Mouse (Mus musculus) forebrain, embryonic 11.5 days (tissue): ENCODE results near the gene Dpp4. TPM values are rescaled to one million over a fixed set of nuclear protein-coding genes. Genes with fewer than 3 reads are reported as not detected.

Experiments used
- ATAC-seq: fragments of 200-750 bp; cut with Nextera tagmentation; replicated peaks from 2 replicates; pipeline ENCODE4 v1.8.0; 2017; ENCODE audit warnings: moderate TSS enrichment; ENCODE audit not compliant: low FRiP score
- DNase-seq: peaks from one replicate; pipeline ENCODE4 v3.0.0-alpha.2; 2017; ENCODE audit warnings: low spot score
- H3K27ac ChIP-seq: fragments of 300-500 bp; sonication (generic); 2 replicates; pipeline ENCODE4 v1.5.1; 2014; ENCODE audit warnings: low read depth, low read length
- H3K27me3 ChIP-seq: fragments of 300-500 bp; sonication (generic); 2 replicates; pipeline ENCODE4 v1.6.1; 2014; ENCODE audit warnings: mild to moderate bottlenecking, low read length, mixed read lengths; ENCODE audit not compliant: control insufficient read depth, insufficient read depth
- H3K36me3 ChIP-seq: fragments of 300-500 bp; sonication (generic); 2 replicates; pipeline ENCODE4 v1.6.1; 2014; ENCODE audit warnings: mild to moderate bottlenecking, low read length, moderate library complexity, mixed read lengths; ENCODE audit not compliant: control insufficient read depth, insufficient read depth
- H3K4me1 ChIP-seq: fragments of 300-500 bp; sonication (generic); replicated peaks from 2 replicates; pipeline ENCODE4 v1.6.1; 2014; ENCODE audit warnings: low read length, mixed read lengths; ENCODE audit not compliant: control insufficient read depth, insufficient read depth
- H3K4me2 ChIP-seq: fragments of 300-500 bp; sonication (generic); 2 replicates; pipeline ENCODE4 v1.6.1; 2014; ENCODE audit warnings: low read depth, mild to moderate bottlenecking, low read length, moderate library complexity, mixed read lengths; ENCODE audit not compliant: severe bottlenecking
- H3K4me3 ChIP-seq: fragments of 300-500 bp; sonication (generic); 2 replicates; pipeline ENCODE4 v1.5.1; 2014; ENCODE audit warnings: low read depth, low read length
- H3K9ac ChIP-seq: fragments of 300-500 bp; sonication (generic); 2 replicates; pipeline ENCODE4 v1.6.1; 2014; ENCODE audit warnings: low read length
- H3K9me3 ChIP-seq: fragments of 300-500 bp; sonication (generic); 2 replicates; pipeline ENCODE4 v1.6.1; 2016; ENCODE audit warnings: low read length, mixed read lengths; ENCODE audit not compliant: control insufficient read depth
- WGBS: fragments of 180-500 bp; shearing (Covaris S2); extraction: QIAGEN DNeasy Blood & Tissue Kit; methylation state at CpG from one replicate; pipeline ENCODE4 v1.1.7; 2014; 5-methylcytosine and 5-hydroxymethylcytosine counted together
- polyA plus RNA-seq: library from polyadenylated mRNA; unstranded; fragments of >200 nt; fragmentation: Nextera tagmentation; extraction: Ambion mirVana; gene quantifications from 2 replicates; pipeline ENCODE4 v1.2.1, GENCODE M21; 2014

Gene Dpp4
- polyA plus RNA-seq, 1 experiment from 2014 or later: 0.57 TPM

GRCm38 (mm10) chr2:62341061-62341733 is 70.8 kb downstream of the Dpp4 start:
- H3K4me2 ChIP-seq: peak overlapping the region; percentile 32; the same call in 1 of the 2 replicates
- 69% methylated on average over 3 of the region's 3 CpGs for WGBS

GRCm38 (mm10) chr2:62339222-62339944 is 72.6 kb downstream of the Dpp4 start:
- Histone ChIP-seq H3K27me3 (no peaks in the 10 kb centered on the region), H3K4me2 (no peak overlapping the region), H3K36me3 (no peaks in the 10 kb centered on the region), H3K9ac (no peak overlapping the region), H3K4me3 (no peak overlapping the region), H3K9me3 (no peaks in the 10 kb centered on the region), H3K27ac (no peak overlapping the region), H3K4me1 (no peaks in the 10 kb centered on the region)
- ATAC-seq: no peak
- 79% methylated on average over 4 of the region's 4 CpGs for WGBS
- DNase-seq: no peak

More at GRCm38 (mm10) chr2:62341061-62341733, 70.8 kb downstream of the Dpp4 start:
- Histone ChIP-seq H3K27me3 (no peaks in the 10 kb centered on the region), H3K27ac (no peak overlapping the region), H3K9me3 (no peaks in the 10 kb centered on the region), H3K9ac (no peak overlapping the region; the same call in 1 of the 2 replicates), H3K4me1 (no peaks in the 10 kb centered on the region), H3K36me3 (no peaks in the 10 kb centered on the region), H3K4me3 (no peak overlapping the region)
- peak; percentile 19; the same call in 1 of the 2 replicates for ATAC-seq
- DNase-seq: no peak

- no peak overlapping the region for H3K27ac ChIP-seq
- no peaks in the 10 kb centered on the region for H3K27me3 ChIP-seq
- H3K4me1 ChIP-seq: no peaks in the 10 kb centered on the region
- DNase-seq: no peak
- H3K36me3 ChIP-seq: no peaks in the 10 kb centered on the region
- H3K9ac ChIP-seq: no peak overlapping the region
- no peak for ATAC-seq
- no peak overlapping the region for H3K4me3 ChIP-seq
- WGBS: 90% methylated on average over 7 of the region's 7 CpGs
- no peak overlapping the region for H3K4me2 ChIP-seq
- no peaks in the 10 kb centered on the region for H3K9me3 ChIP-seq
These were observed 74.9 kb downstream of the Dpp4 start for GRCm38 (mm10) chr2:62337086-62337485.

GRCm38 (mm10) chr2:62334397-62335243 is 77.4 kb downstream of the Dpp4 start:
- Histone ChIP-seq H3K27ac (no peak overlapping the region), H3K36me3 (no peaks in the 10 kb centered on the region), H3K4me3 (no peak overlapping the region), H3K4me1 (no peaks in the 10 kb centered on the region), H3K27me3 (no peaks in the 10 kb centered on the region), H3K9ac (no peak overlapping the region), H3K9me3 (no peaks in the 10 kb centered on the region), H3K4me2 (no peak overlapping the region)
- ATAC-seq: no peak
- DNase-seq: no peak
- 87% methylated on average over 4 of the region's 4 CpGs for WGBS

- no peak overlapping the region for H3K9ac ChIP-seq
- H3K4me3 ChIP-seq: no peak overlapping the region
- no peaks in the 10 kb centered on the region for H3K36me3 ChIP-seq
- no peak overlapping the region for H3K4me2 ChIP-seq
- H3K27me3 ChIP-seq: no peaks in the 10 kb centered on the region
- no peaks in the 10 kb centered on the region for H3K4me1 ChIP-seq
- no peak overlapping the region for H3K27ac ChIP-seq
- H3K9me3 ChIP-seq: no peaks in the 10 kb centered on the region
- DNase-seq (no peak), ATAC-seq (no peak)
- 71% methylated on average over 8 of the region's 8 CpGs for WGBS
These were observed 79.6 kb downstream of the Dpp4 start for GRCm38 (mm10) chr2:62332465-62332864.

- DNase-seq: no peak
- H3K4me2 ChIP-seq: no peak overlapping the region
- WGBS: 72% methylated on average over 4 of the region's 4 CpGs
- no peak for ATAC-seq
- H3K27ac ChIP-seq: no peak overlapping the region
- H3K4me1 ChIP-seq: no peaks in the 10 kb centered on the region
- no peaks in the 10 kb centered on the region for H3K9me3 ChIP-seq
- H3K27me3 ChIP-seq: no peaks in the 10 kb centered on the region
- H3K9ac ChIP-seq: no peak overlapping the region
- no peak overlapping the region for H3K4me3 ChIP-seq
- H3K36me3 ChIP-seq: no peaks in the 10 kb centered on the region
These were observed 80.1 kb downstream of the Dpp4 start for GRCm38 (mm10) chr2:62331913-62332312.

GRCm38 (mm10) chr2:62325388-62325787 is 86.6 kb downstream of the Dpp4 start:
- no peaks in the 10 kb centered on the region for H3K27me3 ChIP-seq
- WGBS: 94% methylated on average over 2 of the region's 2 CpGs
- no peaks in the 10 kb centered on the region for H3K4me1 ChIP-seq
- no peak overlapping the region for H3K4me3 ChIP-seq
- no peaks in the 10 kb centered on the region for H3K36me3 ChIP-seq
- H3K4me2 ChIP-seq: no peak overlapping the region
- H3K27ac ChIP-seq: no peak overlapping the region
- no peaks in the 10 kb centered on the region for H3K9me3 ChIP-seq
- no peak overlapping the region for H3K9ac ChIP-seq
- ATAC-seq: no peak
- no peak for DNase-seq

- Histone ChIP-seq H3K27ac (no peak overlapping the region), H3K4me2 (no peak overlapping the region), H3K27me3 (no peaks in the 10 kb centered on the region), H3K9ac (no peak overlapping the region), H3K36me3 (no peaks in the 10 kb centered on the region), H3K4me1 (no peaks in the 10 kb centered on the region), H3K4me3 (no peak overlapping the region), H3K9me3 (no peaks in the 10 kb centered on the region)
- ATAC-seq: no peak
- 90% methylated on average over 9 of the region's 9 CpGs for WGBS
- DNase-seq: no peak
These were observed 88.9 kb downstream of the Dpp4 start for GRCm38 (mm10) chr2:62323078-62323637.
